Mouse (Mus musculus) testis, adult 2 months (tissue): ENCODE measurements around the gene Zbed5. TPM values are rescaled to one million over a fixed set of nuclear protein-coding genes. Genes with fewer than 3 reads are reported as not detected.
A peak's percentile ranks its signal among the peaks of the same experiment; 100 is the strongest.
"Not testable (repeated sequence)": the region's sequence is repeated elsewhere in the genome, so short reads cannot be mapped to it uniquely, and the experiment has no call there.

Source experiments
- H3K27ac ChIP-seq: fragments of 200-500 bp; 2 replicates; pipeline ENCODE4 v1.5.1; 2012; ENCODE audit warnings: low read depth, low read length; ENCODE audit not compliant: control insufficient read depth, insufficient read depth
- H3K27me3 ChIP-seq: fragments of 200-500 bp; 2 replicates; pipeline ENCODE4 v1.6.1; 2012; ENCODE audit warnings: mild to moderate bottlenecking, low read length, moderate library complexity; ENCODE audit not compliant: control insufficient read depth, insufficient read depth
- H3K36me3 ChIP-seq: fragments of 200-500 bp; 2 replicates; pipeline ENCODE4 v1.6.1; 2012; ENCODE audit warnings: mild to moderate bottlenecking, low read length; ENCODE audit not compliant: control insufficient read depth, insufficient read depth
- H3K4me1 ChIP-seq: fragments of 200-500 bp; 2 replicates; pipeline ENCODE4 v1.6.1; 2012; ENCODE audit warnings: low read length; ENCODE audit not compliant: control insufficient read depth, insufficient read depth
- H3K4me3 ChIP-seq: fragments of 200-500 bp; 2 replicates; pipeline ENCODE4 v1.5.1; 2012; ENCODE audit warnings: low read depth, mild to moderate bottlenecking, low read length, moderate library complexity, mixed read lengths; ENCODE audit not compliant: control insufficient read depth
- CTCF ChIP-seq: fragments of 200-500 bp; IDR thresholded peaks from 2 replicates; pipeline ENCODE4 v1.5.1; 2012; ENCODE audit warnings: low read depth, mild to moderate bottlenecking, inconsistent platforms, low read length, moderate library complexity; ENCODE audit not compliant: control insufficient read depth, insufficient read depth, insufficient replicate concordance
- POLR2A ChIP-seq: fragments of 200-500 bp; IDR thresholded peaks from 2 replicates; pipeline ENCODE4 v1.6.1; 2012; ENCODE audit warnings: low read depth, mild to moderate bottlenecking, inconsistent platforms, low read length, moderate library complexity; ENCODE audit not compliant: control insufficient read depth
- polyA plus RNA-seq: library from polyadenylated mRNA; depleted of rRNA; stranded (reverse); fragments of >200 nt; gene quantifications from 2 replicates; pipeline ENCODE4 v1.2.3, GENCODE M21; 2012

Gene Zbed5
- polyA plus RNA-seq, 1 experiment, result 5.4 TPM

GRCm38 (mm10) chr5:129879888-129880287 is 15.6 kb upstream of the Zbed5 start:
- no peak overlapping the region for H3K27ac ChIP-seq
- H3K4me1 ChIP-seq, result no peaks in the 10 kb centered on the region
- H3K4me3 ChIP-seq, result no peak overlapping the region
- TF ChIP-seq CTCF (no peak), POLR2A (no peak)
- H3K36me3 ChIP-seq, result peaks cover 3% of the 10 kb centered on the region; the same call in 1 of the 2 replicates
- H3K27me3 ChIP-seq, result no peaks in the 10 kb centered on the region

GRCm38 (mm10) chr5:129886271-129886670 is 9.3 kb upstream of the Zbed5 start:
- peaks cover 4% of the 10 kb centered on the region for H3K4me1 ChIP-seq
- H3K27ac ChIP-seq, result peak overlapping the region; percentile 49; the same call in 1 of the 2 replicates
- H3K4me3 ChIP-seq, result peak overlapping the region; percentile 72
- no peaks in the 10 kb centered on the region for H3K27me3 ChIP-seq
- no peak for TF ChIP-seq CTCF
- no peak for TF ChIP-seq POLR2A
- peaks cover 3% of the 10 kb centered on the region; the same call in 1 of the 2 replicates for H3K36me3 ChIP-seq

GRCm38 (mm10) chr5:129886911-129887636 is 8.4 kb upstream of the Zbed5 start, which contains the start of gene Chchd2:
Gene Chchd2 (minus strand): TSS chr5:129887470.
- Histone ChIP-seq H3K27me3 (no peaks in the 10 kb centered on the region), H3K4me1 (peaks cover 4% of the 10 kb centered on the region), H3K27ac (peak within 1 kb of the TSS; percentile 95), H3K4me3 (peak within 1 kb of the TSS; percentile 90), H3K36me3 (0 out of 2 replicates have a peak, but pooled peaks cover 1% of the 10 kb centered on the region)
- no peak for TF ChIP-seq CTCF
- TF ChIP-seq POLR2A, result peak; percentile 86

GRCm38 (mm10) chr5:129890390-129890789 is 5.1 kb upstream of the Zbed5 start:
- not testable (repeated sequence) for H3K36me3 ChIP-seq, H3K27ac ChIP-seq, H3K27me3 ChIP-seq, H3K4me3 ChIP-seq, H3K4me1 ChIP-seq

- no peak for TF ChIP-seq POLR2A
- no peak for TF ChIP-seq CTCF
- Histone ChIP-seq H3K4me1 (peaks cover 2% of the 10 kb centered on the region), H3K27ac (no peak within 1 kb of the TSS), H3K4me3 (no peak within 1 kb of the TSS), H3K27me3 (no peaks in the 10 kb centered on the region), H3K36me3 (no peaks in the 10 kb centered on the region; the same call in 1 of the 2 replicates)
These were observed 2.9 kb downstream of the Zbed5 start, which contains the start of gene Phkg1 for GRCm38 (mm10) chr5:129898449-129898848. Gene Phkg1 (minus strand): TSS chr5:129898549.

- TF ChIP-seq CTCF (no peak), POLR2A (no peak)
- Histone ChIP-seq H3K27ac (peak overlapping the region; percentile 71), H3K4me3 (peak overlapping the region; percentile 96), H3K36me3 (no peaks in the 10 kb centered on the region; the same call in 1 of the 2 replicates), H3K27me3 (no peaks in the 10 kb centered on the region), H3K4me1 (peaks cover 3% of the 10 kb centered on the region)
These were observed 12.3 kb downstream of the Zbed5 start for GRCm38 (mm10) chr5:129907775-129908174.

- H3K36me3 ChIP-seq, result no peaks in the 10 kb centered on the region
- H3K4me3 ChIP-seq, result peak within 1 kb of the TSS; percentile 96
- TF ChIP-seq CTCF (no peak), POLR2A (peak; percentile 69; the same call in 1 of the 2 replicates)
- H3K27ac ChIP-seq, result peak within 1 kb of the TSS; percentile 91
- H3K27me3 ChIP-seq, result no peaks in the 10 kb centered on the region
- H3K4me1 ChIP-seq, result peaks cover 3% of the 10 kb centered on the region
These were observed 12.9 kb downstream of the Zbed5 start, which contains the start of gene Nupr1l for GRCm38 (mm10) chr5:129908242-129908965. Gene Nupr1l (plus strand): TSS chr5:129908540.
